Mouse (Mus musculus): ENCODE measurements around the gene Aprt. TPM values are rescaled to one million over a fixed set of nuclear protein-coding genes. Genes with fewer than 3 reads are reported as not detected.

Gene Aprt
- polyA plus RNA-seq, 1 experiment = 86.7 TPM

DNA sequence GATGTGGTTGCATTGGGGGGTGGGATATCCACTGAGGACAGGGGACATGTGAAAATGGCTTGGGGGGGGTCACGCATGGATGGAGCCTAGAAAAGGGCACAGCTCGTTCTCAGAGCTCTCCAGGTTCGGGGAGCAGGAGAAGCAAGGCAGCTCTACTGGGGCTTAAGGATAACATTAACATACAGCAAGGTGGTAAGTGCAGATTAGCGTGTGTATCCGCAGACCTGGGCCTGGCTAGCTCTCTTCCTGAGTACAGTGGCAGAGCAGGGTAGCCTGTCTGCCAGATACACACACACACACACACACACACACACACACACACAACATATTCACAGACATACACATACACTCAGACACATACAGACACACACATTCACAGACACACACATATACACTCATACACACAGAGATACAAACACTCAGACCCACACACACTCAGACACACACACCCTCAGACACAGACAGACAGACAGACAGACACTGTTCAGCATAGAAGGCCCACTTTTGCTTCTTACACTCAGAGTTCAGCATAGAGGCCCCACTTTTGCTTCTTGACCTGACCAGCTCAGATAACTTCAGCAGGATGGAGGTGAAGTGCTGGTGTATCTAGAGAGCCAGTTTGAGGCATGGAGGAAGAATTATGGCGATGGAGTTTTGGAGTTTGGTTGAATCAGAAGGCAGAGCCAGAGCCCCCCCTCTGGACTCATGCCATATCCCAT is 42.1 kb upstream of the Aprt start:
- Histone ChIP-seq H3K4me3 (ENCODE audit: extremely low read depth, insufficient read depth, insufficient read length) (no peak overlapping the region), H3K27me3 (ENCODE audit: control insufficient read depth, insufficient read depth, low read length) (no peaks in the 10 kb centered on the region), H3K36me3 (ENCODE audit: control insufficient read depth, insufficient read depth, low read length) (peaks cover 3% of the 10 kb centered on the region; the same call in 1 of the 2 replicates), H3K4me1 (ENCODE audit: control insufficient read depth, insufficient read depth, insufficient read length) (no peaks in the 10 kb centered on the region), H3K27ac (ENCODE audit: insufficient read depth, low read length) (no peak overlapping the region)
- WGBS = 77% methylated on average over 6 of the region's 6 CpGs
- DNase-seq (ENCODE audit: low read depth in 1 of 2, low spot score in 2 of 2) = no peak
- TF ChIP-seq CTCF (IDR thresholded peaks at IDR 0.05; ENCODE audit: extremely low read depth, insufficient read depth, insufficient read length, insufficient replicate concordance) (no peak), POLR2A (IDR thresholded peaks at IDR 0.05; ENCODE audit: low read depth, low read length) (no peak)

DNA sequence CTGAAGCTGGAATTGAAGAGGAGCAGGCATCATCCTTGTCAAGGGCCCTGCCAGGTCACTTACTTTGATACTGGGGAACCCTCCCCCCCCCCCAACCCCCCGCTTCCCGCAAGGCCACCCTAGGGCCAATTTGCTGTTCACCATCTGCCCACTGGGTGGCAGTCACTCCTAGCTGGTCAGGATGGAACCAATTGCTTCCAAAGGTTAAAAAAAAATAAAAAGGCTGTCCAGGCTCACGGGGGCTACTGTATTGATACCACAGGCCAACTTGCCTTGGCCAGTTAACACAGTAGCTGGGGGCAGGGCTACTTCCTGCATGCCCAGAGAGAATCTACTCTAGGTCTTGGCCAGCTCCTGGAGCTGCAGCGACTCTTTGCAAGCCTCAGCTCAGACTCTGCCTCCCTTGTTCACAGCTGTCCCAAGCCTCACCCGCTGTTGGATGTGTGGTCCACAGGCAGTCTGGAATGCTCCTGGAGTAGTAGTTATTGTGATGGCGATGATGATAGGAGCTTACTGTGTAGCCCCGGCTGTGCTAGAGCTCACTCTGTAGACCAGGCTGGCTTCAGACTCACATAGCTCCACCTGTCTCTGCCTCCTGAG is 41.3 kb upstream of the Aprt start:
- no peak overlapping the region for H3K27ac ChIP-seq (ENCODE audit: insufficient read depth, low read length)
- 61% methylated on average over 5 of the region's 7 CpGs for WGBS
- peaks cover 5% of the 10 kb centered on the region for H3K36me3 ChIP-seq (ENCODE audit: control insufficient read depth, insufficient read depth, low read length)
- no peaks in the 10 kb centered on the region for H3K4me1 ChIP-seq (ENCODE audit: control insufficient read depth, insufficient read depth, insufficient read length)
- H3K27me3 ChIP-seq (ENCODE audit: control insufficient read depth, insufficient read depth, low read length) = no peaks in the 10 kb centered on the region
- TF ChIP-seq CTCF (IDR thresholded peaks at IDR 0.05; ENCODE audit: extremely low read depth, insufficient read depth, insufficient read length, insufficient replicate concordance) (peak; percentile 51; the same call in 1 of the 2 replicates), POLR2A (IDR thresholded peaks at IDR 0.05; ENCODE audit: low read depth, low read length) (no peak)
- DNase-seq (ENCODE audit: low read depth in 1 of 2, low spot score in 2 of 2) = peak; percentile 65 to 80
- no peak overlapping the region for H3K4me3 ChIP-seq (ENCODE audit: extremely low read depth, insufficient read depth, insufficient read length)

DNA sequence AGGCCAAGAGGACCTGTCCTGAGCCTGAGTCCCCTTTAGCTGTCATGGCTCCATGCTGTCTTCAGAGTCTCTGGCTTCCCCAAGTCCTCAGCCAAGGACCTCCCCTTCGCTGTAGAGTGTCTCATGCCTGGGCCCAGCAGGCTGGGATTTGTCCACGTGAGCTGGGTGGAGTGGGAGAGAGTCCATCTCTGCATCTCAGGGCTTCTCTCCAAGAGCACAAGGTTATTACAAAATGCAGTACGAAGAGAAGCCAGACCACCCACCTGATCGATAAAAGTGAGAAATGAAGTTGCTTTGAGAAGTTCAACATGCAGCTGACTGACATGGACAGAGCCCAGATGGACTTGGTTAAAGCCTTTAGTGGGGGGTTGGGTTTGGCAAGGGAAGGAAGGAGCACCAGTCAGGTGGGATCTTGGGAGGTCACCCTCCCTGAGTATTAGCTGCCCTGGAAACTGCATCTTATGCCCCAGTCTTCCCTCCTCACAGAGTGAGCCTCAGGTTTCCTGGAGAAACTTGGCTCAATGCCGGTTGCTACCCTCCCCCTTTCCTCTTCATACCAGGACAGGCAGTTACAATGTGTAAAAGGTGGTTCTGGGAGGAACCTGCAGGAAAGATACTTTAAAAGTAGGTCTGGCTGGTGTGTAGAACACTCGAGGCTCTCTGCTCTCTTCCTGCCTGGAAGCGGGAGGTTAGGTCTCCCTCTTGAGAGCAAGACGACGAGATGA is 39.6 kb upstream of the Aprt start:
- no peak overlapping the region for H3K4me3 ChIP-seq (ENCODE audit: extremely low read depth, insufficient read depth, insufficient read length)
- WGBS = 81% methylated on average over 9 of the region's 9 CpGs
- peaks cover 4% of the 10 kb centered on the region; the same call in 1 of the 2 replicates for H3K4me1 ChIP-seq (ENCODE audit: control insufficient read depth, insufficient read depth, insufficient read length)
- no peaks in the 10 kb centered on the region for H3K27me3 ChIP-seq (ENCODE audit: control insufficient read depth, insufficient read depth, low read length)
- no peak overlapping the region for H3K27ac ChIP-seq (ENCODE audit: insufficient read depth, low read length)
- DNase-seq (ENCODE audit: low read depth in 1 of 2, low spot score in 2 of 2) = no peak
- TF ChIP-seq CTCF (IDR thresholded peaks at IDR 0.05; ENCODE audit: extremely low read depth, insufficient read depth, insufficient read length, insufficient replicate concordance) (no peak), POLR2A (IDR thresholded peaks at IDR 0.05; ENCODE audit: low read depth, low read length) (no peak)
- peaks cover 5% of the 10 kb centered on the region for H3K36me3 ChIP-seq (ENCODE audit: control insufficient read depth, insufficient read depth, low read length)

GRCm38 (mm10) chr8:122611295-122612133 is 34.8 kb upstream of the Aprt start, which contains the start of the genes Galns and Trappc2l:
Gene Galns (minus strand): TSS chr8:122611463.
Gene Trappc2l (plus strand): TSS chr8:122611640.
- TF ChIP-seq CTCF (IDR thresholded peaks at IDR 0.05; ENCODE audit: extremely low read depth, insufficient read depth, insufficient read length, insufficient replicate concordance) (0 out of 2 replicates have a peak, but pooled peaks have one; percentile 9), POLR2A (IDR thresholded peaks at IDR 0.05; ENCODE audit: low read depth, low read length) (peak; percentile 57)
- peak within 1 kb of the TSS; percentile 95 for H3K27ac ChIP-seq (ENCODE audit: insufficient read depth, low read length)
- peak; percentile 94 to 95 for DNase-seq (ENCODE audit: low read depth in 1 of 2, low spot score in 2 of 2)
- peak within 1 kb of the TSS; percentile 75 for H3K4me3 ChIP-seq (ENCODE audit: extremely low read depth, insufficient read depth, insufficient read length)
- H3K27me3 ChIP-seq (ENCODE audit: control insufficient read depth, insufficient read depth, low read length) = no peaks in the 10 kb centered on the region
- under 1% methylated on average over 57 of the region's 57 CpGs for WGBS
- H3K4me1 ChIP-seq (ENCODE audit: control insufficient read depth, insufficient read depth, insufficient read length) = peaks cover 4% of the 10 kb centered on the region; the same call in 1 of the 2 replicates
- peaks cover 5% of the 10 kb centered on the region for H3K36me3 ChIP-seq (ENCODE audit: control insufficient read depth, insufficient read depth, low read length)

- H3K4me3 ChIP-seq (ENCODE audit: extremely low read depth, insufficient read depth, insufficient read length) = peak overlapping the region; percentile 75
- H3K36me3 ChIP-seq (ENCODE audit: control insufficient read depth, insufficient read depth, low read length) = peaks cover 5% of the 10 kb centered on the region
- peaks cover 4% of the 10 kb centered on the region; the same call in 1 of the 2 replicates for H3K4me1 ChIP-seq (ENCODE audit: control insufficient read depth, insufficient read depth, insufficient read length)
- no peaks in the 10 kb centered on the region for H3K27me3 ChIP-seq (ENCODE audit: control insufficient read depth, insufficient read depth, low read length)
- 3% methylated on average over 20 of the region's 20 CpGs for WGBS
- TF ChIP-seq POLR2A (IDR thresholded peaks at IDR 0.05; ENCODE audit: low read depth, low read length) (no peak), CTCF (IDR thresholded peaks at IDR 0.05; ENCODE audit: extremely low read depth, insufficient read depth, insufficient read length, insufficient replicate concordance) (no peak)
- peak overlapping the region; percentile 95 for H3K27ac ChIP-seq (ENCODE audit: insufficient read depth, low read length)
- DNase-seq (ENCODE audit: low read depth in 1 of 2, low spot score in 2 of 2) = peak in 1 of 2 experiments; percentile 36
Observed at GRCm38 (mm10) chr8:122610612-122611277, 34.0 kb upstream of the Aprt start.
